Mouse (Mus musculus): ENCODE results near the gene Lst1.
A peak's percentile ranks its signal among the peaks of the same experiment; 100 is the strongest.

The Lst1 gene

GRCm38 (mm10) chr17:35222299-35222698 is 34.1 kb upstream of the Lst1 start:
- Histone ChIP-seq H3K36me3 (ENCODE audit: control insufficient read depth, insufficient read depth, low read length, poor library complexity, severe bottlenecking) (no peaks in the 10 kb centered on the region; the same call in 1 of the 2 replicates), H3K27me3 (ENCODE audit: control insufficient read depth, insufficient read depth, low read length, poor library complexity, severe bottlenecking) (no peaks in the 10 kb centered on the region)
- no peak for DNase-seq (ENCODE audit: low read depth, low spot score)

- no peaks in the 10 kb centered on the region; the same call in 1 of the 2 replicates for H3K36me3 ChIP-seq (ENCODE audit: control insufficient read depth, insufficient read depth, low read length, poor library complexity, severe bottlenecking)
- H3K27me3 ChIP-seq (ENCODE audit: control insufficient read depth, insufficient read depth, low read length, poor library complexity, severe bottlenecking) = no peaks in the 10 kb centered on the region
- DNase-seq (ENCODE audit: low read depth, low spot score) = no peak
Observed at GRCm38 (mm10) chr17:35220156-35220952, 32.1 kb upstream of the Lst1 start, which contains the start of gene Gm16181. Gene Gm16181 (plus strand): TSS chr17:35220834.

GRCm38 (mm10) chr17:35219601-35220041 is 31.4 kb upstream of the Lst1 start:
- Histone ChIP-seq H3K27me3 (ENCODE audit: control insufficient read depth, insufficient read depth, low read length, poor library complexity, severe bottlenecking) (no peaks in the 10 kb centered on the region), H3K36me3 (ENCODE audit: control insufficient read depth, insufficient read depth, low read length, poor library complexity, severe bottlenecking) (no peaks in the 10 kb centered on the region; the same call in 1 of the 2 replicates)
- DNase-seq (ENCODE audit: low read depth, low spot score) = peak; percentile 61

- peak; percentile 88 for DNase-seq (ENCODE audit: low read depth, low spot score)
- Histone ChIP-seq H3K27me3 (ENCODE audit: control insufficient read depth, insufficient read depth, low read length, poor library complexity, severe bottlenecking) (no peaks in the 10 kb centered on the region), H3K36me3 (ENCODE audit: control insufficient read depth, insufficient read depth, low read length, poor library complexity, severe bottlenecking) (no peaks in the 10 kb centered on the region; the same call in 1 of the 2 replicates)
Observed at GRCm38 (mm10) chr17:35218516-35219193, 30.4 kb upstream of the Lst1 start.

GRCm38 (mm10) chr17:35213071-35213470 is 24.8 kb upstream of the Lst1 start:
- no peak for DNase-seq (ENCODE audit: low read depth, low spot score)
- Histone ChIP-seq H3K36me3 (ENCODE audit: control insufficient read depth, insufficient read depth, low read length, poor library complexity, severe bottlenecking) (no peaks in the 10 kb centered on the region), H3K27me3 (ENCODE audit: control insufficient read depth, insufficient read depth, low read length, poor library complexity, severe bottlenecking) (no peaks in the 10 kb centered on the region)

GRCm38 (mm10) chr17:35210593-35210992 is 22.4 kb upstream of the Lst1 start:
- no peak for DNase-seq (ENCODE audit: low read depth, low spot score)
- Histone ChIP-seq H3K27me3 (ENCODE audit: control insufficient read depth, insufficient read depth, low read length, poor library complexity, severe bottlenecking) (no peaks in the 10 kb centered on the region), H3K36me3 (ENCODE audit: control insufficient read depth, insufficient read depth, low read length, poor library complexity, severe bottlenecking) (no peaks in the 10 kb centered on the region)

GRCm38 (mm10) chr17:35209785-35210535 is 21.7 kb upstream of the Lst1 start:
- peak; percentile 89 for DNase-seq (ENCODE audit: low read depth, low spot score)
- Histone ChIP-seq H3K36me3 (ENCODE audit: control insufficient read depth, insufficient read depth, low read length, poor library complexity, severe bottlenecking) (no peaks in the 10 kb centered on the region), H3K27me3 (ENCODE audit: control insufficient read depth, insufficient read depth, low read length, poor library complexity, severe bottlenecking) (no peaks in the 10 kb centered on the region)

GRCm38 (mm10) chr17:35205380-35205769 is 17.1 kb upstream of the Lst1 start:
- peak; percentile 58 for DNase-seq (ENCODE audit: low read depth, low spot score)
- no peaks in the 10 kb centered on the region for H3K27me3 ChIP-seq (ENCODE audit: control insufficient read depth, insufficient read depth, low read length, poor library complexity, severe bottlenecking)
- H3K36me3 ChIP-seq (ENCODE audit: control insufficient read depth, insufficient read depth, low read length, poor library complexity, severe bottlenecking) = no peaks in the 10 kb centered on the region

GRCm38 (mm10) chr17:35204494-35205379 is 16.5 kb upstream of the Lst1 start, which contains the start of gene Lta:
Gene Lta (minus strand): TSS chr17:35205351.
- Histone ChIP-seq H3K36me3 (ENCODE audit: control insufficient read depth, insufficient read depth, low read length, poor library complexity, severe bottlenecking) (peaks cover 4% of the 10 kb centered on the region; the same call in 1 of the 2 replicates), H3K27me3 (ENCODE audit: control insufficient read depth, insufficient read depth, low read length, poor library complexity, severe bottlenecking) (no peaks in the 10 kb centered on the region)
- peak; percentile 82 for DNase-seq (ENCODE audit: low read depth, low spot score)

- no peaks in the 10 kb centered on the region for H3K27me3 ChIP-seq (ENCODE audit: control insufficient read depth, insufficient read depth, low read length, poor library complexity, severe bottlenecking)
- DNase-seq (ENCODE audit: low read depth, low spot score) = no peak
- peaks cover 10% of the 10 kb centered on the region; the same call in 1 of the 2 replicates for H3K36me3 ChIP-seq (ENCODE audit: control insufficient read depth, insufficient read depth, low read length, poor library complexity, severe bottlenecking)
Observed at GRCm38 (mm10) chr17:35202442-35202841, 14.2 kb upstream of the Lst1 start.

GRCm38 (mm10) chr17:35201787-35202186 is 13.5 kb upstream of the Lst1 start, which contains the start of gene Tnf:
Gene Tnf (minus strand): TSS chr17:35202007.
- DNase-seq (ENCODE audit: low read depth, low spot score) = peak; percentile 80
- no peaks in the 10 kb centered on the region for H3K27me3 ChIP-seq (ENCODE audit: control insufficient read depth, insufficient read depth, low read length, poor library complexity, severe bottlenecking)
- H3K36me3 ChIP-seq (ENCODE audit: control insufficient read depth, insufficient read depth, low read length, poor library complexity, severe bottlenecking) = peaks cover 10% of the 10 kb centered on the region; the same call in 1 of the 2 replicates

- peak; percentile 63 for DNase-seq (ENCODE audit: low read depth, low spot score)
- Histone ChIP-seq H3K27me3 (ENCODE audit: control insufficient read depth, insufficient read depth, low read length, poor library complexity, severe bottlenecking) (no peaks in the 10 kb centered on the region), H3K36me3 (ENCODE audit: control insufficient read depth, insufficient read depth, low read length, poor library complexity, severe bottlenecking) (peaks cover 13% of the 10 kb centered on the region; the same call in 1 of the 2 replicates)
Observed at GRCm38 (mm10) chr17:35201128-35201527, 12.9 kb upstream of the Lst1 start.

- Histone ChIP-seq H3K27me3 (ENCODE audit: control insufficient read depth, insufficient read depth, low read length, poor library complexity, severe bottlenecking) (no peaks in the 10 kb centered on the region), H3K36me3 (ENCODE audit: control insufficient read depth, insufficient read depth, low read length, poor library complexity, severe bottlenecking) (peaks cover 19% of the 10 kb centered on the region)
- peak; percentile 86 for DNase-seq (ENCODE audit: low read depth, low spot score)
Observed at GRCm38 (mm10) chr17:35200398-35200797, 12.2 kb upstream of the Lst1 start.

- H3K27me3 ChIP-seq (ENCODE audit: control insufficient read depth, insufficient read depth, low read length, poor library complexity, severe bottlenecking) = no peaks in the 10 kb centered on the region
- no peak for DNase-seq (ENCODE audit: low read depth, low spot score)
Observed at GRCm38 (mm10) chr17:35198946-35199345, 10.7 kb upstream of the Lst1 start.

More at GRCm38 (mm10) chr17:35198946-35199345, 10.7 kb upstream of the Lst1 start:
- peaks cover 23% of the 10 kb centered on the region for H3K36me3 ChIP-seq (ENCODE audit: control insufficient read depth, insufficient read depth, low read length, poor library complexity, severe bottlenecking)

All from splenic B cell, adult 2 months (primary cell).